Mouse (Mus musculus) stomach, embryonic 16.5 days (tissue): ENCODE results near the gene Cdk2ap2. TPM values are rescaled to one million over a fixed set of nuclear protein-coding genes. Genes with fewer than 3 reads are reported as not detected.

ENCODE experiments used
- polyA plus RNA-seq: library from polyadenylated mRNA; unstranded; fragments of >200 nt; fragmentation: Nextera tagmentation; extraction: Ambion mirVana; gene quantifications from 2 replicates; pipeline ENCODE4 v1.2.1, GENCODE M21; 2015

Cdk2ap2 gene
- polyA plus RNA-seq, 1 experiment from 2014 or later, result 115 TPM

Other genes starting within 250 kb of the Cdk2ap2 start
- 42.2 and 44.4 TPM in 2 replicates for gene Chka, start 245.4 kb upstream of the Cdk2ap2 start, polyA plus RNA-seq
- gene Tcirg1, start 190.0 kb upstream of the Cdk2ap2 start, polyA plus RNA-seq, result 43.1 and 46.6 TPM in 2 replicates
- gene Ndufs8, start 184.4 kb upstream of the Cdk2ap2 start, polyA plus RNA-seq, result 271 and 298 TPM in 2 replicates
- 3.5 and 4.9 TPM in 2 replicates for gene Aldh3b1, start 167.4 kb upstream of the Cdk2ap2 start, polyA plus RNA-seq
- 25.6 and 29.9 TPM in 2 replicates for gene Unc93b1, start 162.0 kb upstream of the Cdk2ap2 start, polyA plus RNA-seq
- gene Aldh3b3, start 138.5 kb upstream of the Cdk2ap2 start, polyA plus RNA-seq, result 0.39 and 0.92 TPM in 2 replicates
- gene Aldh3b2, start 124.9 kb upstream of the Cdk2ap2 start, polyA plus RNA-seq, result 44.0 and 68.7 TPM in 2 replicates
- 7.8 and 10.2 TPM in 2 replicates for gene Acy3, start 110.6 kb upstream of the Cdk2ap2 start, polyA plus RNA-seq
- 0.17 TPM in 1 of 2 replicates, not detected in the other for gene Tbx10, start 104.4 kb upstream of the Cdk2ap2 start, polyA plus RNA-seq
- 30.5 and 31.3 TPM in 2 replicates for gene Nudt8, start 96.6 kb upstream of the Cdk2ap2 start, polyA plus RNA-seq
- 2.8 and 3.4 TPM in 2 replicates for gene Gm49405, start 96.6 kb upstream of the Cdk2ap2 start, polyA plus RNA-seq
- 3.8 and 4.8 TPM in 2 replicates for gene Doc2g, start 93.9 kb upstream of the Cdk2ap2 start, polyA plus RNA-seq
- 222 and 223 TPM in 2 replicates for gene Ndufv1, start 84.4 kb upstream of the Cdk2ap2 start, polyA plus RNA-seq
- gene Gstp1, start 59.2 kb upstream of the Cdk2ap2 start, polyA plus RNA-seq, result 793 and 833 TPM in 2 replicates
- gene Gstp2, start 51.2 kb upstream of the Cdk2ap2 start, polyA plus RNA-seq, result 24.2 and 28.7 TPM in 2 replicates
- gene Gstp3, start 37.6 kb upstream of the Cdk2ap2 start, polyA plus RNA-seq, result 5.3 and 6.1 TPM in 2 replicates
- 2.9 and 4.2 TPM in 2 replicates for gene Cabp2, start 15.6 kb upstream of the Cdk2ap2 start, polyA plus RNA-seq
- 13.8 and 14.9 TPM in 2 replicates for gene Pitpnm1, start 2.8 kb downstream of the Cdk2ap2 start, polyA plus RNA-seq
- 86.9 and 90.8 TPM in 2 replicates for gene Aip, start 28.7 kb downstream of the Cdk2ap2 start, polyA plus RNA-seq
- not detected in 2 replicates for gene Gpr152, start 42.6 kb downstream of the Cdk2ap2 start, polyA plus RNA-seq
- 0.12 TPM in 1 of 2 replicates, not detected in the other for gene Cabp4, start 46.9 kb downstream of the Cdk2ap2 start, polyA plus RNA-seq
- gene Coro1b, start 51.4 kb downstream of the Cdk2ap2 start, polyA plus RNA-seq, result 176 and 182 TPM in 2 replicates
- gene Ptprcap, start 56.4 kb downstream of the Cdk2ap2 start, polyA plus RNA-seq, result 5.8 and 6.2 TPM in 2 replicates
- gene Rps6kb2, start 66.2 kb downstream of the Cdk2ap2 start, polyA plus RNA-seq, result 50.2 and 60.4 TPM in 2 replicates
- gene Carns1, start 78.3 kb downstream of the Cdk2ap2 start, polyA plus RNA-seq, result 1.8 and 3.1 TPM in 2 replicates
- gene Tbc1d10c, start 94.1 kb downstream of the Cdk2ap2 start, polyA plus RNA-seq, result 3.6 and 3.8 TPM in 2 replicates
- gene Ppp1ca, start 94.9 kb downstream of the Cdk2ap2 start, polyA plus RNA-seq, result 727 and 779 TPM in 2 replicates
- gene Rad9a, start 104.5 kb downstream of the Cdk2ap2 start, polyA plus RNA-seq, result 26.2 and 26.7 TPM in 2 replicates
- gene Clcf1, start 117.1 kb downstream of the Cdk2ap2 start, polyA plus RNA-seq, result 5.3 and 6.3 TPM in 2 replicates
- gene AC109138.7, start 117.2 kb downstream of the Cdk2ap2 start, polyA plus RNA-seq, result not detected in 2 replicates
- 36.3 and 38.0 TPM in 2 replicates for gene Pold4, start 134.7 kb downstream of the Cdk2ap2 start, polyA plus RNA-seq
- gene Ssh3, start 172.0 kb downstream of the Cdk2ap2 start, polyA plus RNA-seq, result 44.5 and 53.2 TPM in 2 replicates
- 10.9 and 11.9 TPM in 2 replicates for gene Ankrd13d, start 186.0 kb downstream of the Cdk2ap2 start, polyA plus RNA-seq
- 18.0 and 20.0 TPM in 2 replicates for gene Grk2, start 209.0 kb downstream of the Cdk2ap2 start, polyA plus RNA-seq